Mouse (Mus musculus): ENCODE results near the gene Map4k2.

DNA sequence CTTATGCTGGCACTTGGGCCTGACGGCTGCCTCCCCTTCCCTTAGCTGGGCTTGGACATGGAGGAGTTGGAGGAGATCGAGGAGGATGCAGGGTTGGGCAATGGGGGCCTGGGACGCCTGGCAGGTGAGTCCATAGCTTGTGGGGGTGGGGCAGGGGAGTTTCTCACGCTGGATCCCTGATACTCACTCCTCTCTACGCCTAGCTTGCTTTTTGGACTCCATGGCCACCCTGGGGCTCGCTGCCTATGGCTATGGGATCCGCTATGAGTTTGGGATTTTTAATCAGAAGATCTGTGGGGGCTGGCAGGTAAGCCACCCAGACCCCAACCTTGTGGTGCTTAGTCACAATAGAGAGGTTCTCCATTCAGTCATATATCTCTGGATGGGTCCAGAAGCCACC, 44.9 kb downstream of the Map4k2 start:
- no peak for TF ChIP-seq POLR2A (IDR thresholded peaks at IDR 0.05; ENCODE audit: borderline replicate concordance, extremely low read depth, insufficient read depth, insufficient read length, poor library complexity, severe bottlenecking)
- no peak for TF ChIP-seq CTCF (IDR thresholded peaks at IDR 0.05; ENCODE audit: borderline replicate concordance, extremely low read depth, insufficient read depth, insufficient read length)
